Mouse (Mus musculus): ENCODE results near the gene Capn10. TPM values are rescaled to one million over a fixed set of nuclear protein-coding genes. Genes with fewer than 3 reads are reported as not detected.

The Capn10 gene
- polyA plus RNA-seq, 1 experiment = 29.0 TPM

DNA sequence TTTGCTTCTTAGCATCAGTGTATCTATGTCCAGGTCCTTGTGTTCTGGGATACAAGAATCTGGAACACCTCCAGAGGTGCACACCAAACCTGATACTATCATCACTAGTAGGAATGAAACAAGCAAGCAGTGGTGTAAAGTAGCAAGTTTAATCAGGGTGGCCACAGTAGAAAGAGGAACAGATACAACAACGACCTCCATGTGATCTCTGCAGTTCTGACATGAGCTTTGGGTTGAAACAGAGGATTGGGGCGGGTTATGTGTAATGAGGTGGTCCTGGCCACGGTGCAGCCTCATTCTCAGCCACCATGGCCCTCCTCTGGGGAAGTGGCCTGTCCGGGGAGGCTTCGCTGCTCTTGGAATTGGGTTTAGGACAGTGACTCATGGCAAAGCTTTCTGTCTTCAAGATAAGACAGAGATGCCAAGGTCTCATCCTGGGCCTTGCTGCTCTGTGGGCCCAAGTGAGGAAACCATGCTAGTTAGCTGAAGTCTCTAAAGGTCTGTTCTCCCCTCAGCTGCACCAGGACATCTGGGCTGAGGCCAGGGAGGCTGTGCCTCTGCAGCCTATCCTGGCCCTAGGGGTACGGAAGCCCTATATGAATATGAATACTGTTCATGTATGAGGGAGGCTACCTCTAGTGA, 58.2 kb downstream of the Capn10 start:
- Histone ChIP-seq H3K27me3 (ENCODE audit: control insufficient read depth, insufficient read depth, low read length) (no peaks in the 10 kb centered on the region), H3K27ac (ENCODE audit: insufficient read depth, low read depth, low read length) (no peak overlapping the region), H3K4me3 (ENCODE audit: low read depth, low read length) (no peak overlapping the region), H3K36me3 (ENCODE audit: control insufficient read depth, insufficient read depth, low read length) (no peaks in the 10 kb centered on the region), H3K4me1 (ENCODE audit: control insufficient read depth, insufficient read depth, insufficient read length, low read length) (peaks cover 7% of the 10 kb centered on the region; the same call in 1 of the 2 replicates)
- TF ChIP-seq CTCF (IDR thresholded peaks at IDR 0.05; ENCODE audit: extremely low read depth, insufficient read length, insufficient replicate concordance, low read depth, low read length) (no peak), POLR2A (IDR thresholded peaks at IDR 0.05; ENCODE audit: low read depth, low read length) (no peak)
- WGBS = 77% methylated on average over 6 of the region's 6 CpGs

DNA sequence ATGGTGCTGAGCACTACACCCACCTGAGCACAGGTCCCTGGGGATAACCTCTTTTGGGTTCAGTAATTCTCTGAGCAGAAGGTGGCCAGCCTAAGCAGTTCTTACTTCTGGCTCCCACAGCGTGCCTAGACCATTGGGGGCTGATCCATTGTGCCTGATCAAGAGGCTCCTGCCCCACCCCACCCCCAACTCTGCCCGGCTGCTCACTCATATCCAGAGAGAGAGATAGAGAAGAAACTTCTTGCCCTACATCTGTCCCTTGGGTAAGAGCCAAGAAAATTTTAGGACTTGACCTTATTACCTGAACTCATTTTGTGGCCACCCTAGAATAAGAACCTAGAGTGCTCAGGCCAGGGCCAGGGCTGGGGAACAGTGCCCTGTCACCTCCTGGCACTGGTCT, 58.7 kb downstream of the Capn10 start:
- Histone ChIP-seq H3K27ac (ENCODE audit: insufficient read depth, low read depth, low read length) (no peak overlapping the region), H3K4me1 (ENCODE audit: control insufficient read depth, insufficient read depth, insufficient read length, low read length) (peaks cover 7% of the 10 kb centered on the region; the same call in 1 of the 2 replicates), H3K27me3 (ENCODE audit: control insufficient read depth, insufficient read depth, low read length) (no peaks in the 10 kb centered on the region), H3K36me3 (ENCODE audit: control insufficient read depth, insufficient read depth, low read length) (no peaks in the 10 kb centered on the region), H3K4me3 (ENCODE audit: low read depth, low read length) (no peak overlapping the region)
- 78% methylated on average over 2 of the region's 2 CpGs for WGBS
- TF ChIP-seq POLR2A (IDR thresholded peaks at IDR 0.05; ENCODE audit: low read depth, low read length) (no peak), CTCF (IDR thresholded peaks at IDR 0.05; ENCODE audit: extremely low read depth, insufficient read length, insufficient replicate concordance, low read depth, low read length) (no peak)

Other genes starting within 250 kb of the Capn10 start
- gene Gpc1, start 102.7 kb upstream of the Capn10 start, polyA plus RNA-seq (2012; rRNA removed) = 6.8 and 8.4 TPM in 2 replicates
- gene Ankmy1, start 31.5 kb upstream of the Capn10 start, polyA plus RNA-seq (2012; rRNA removed) = 0.15 TPM in 1 of 2 replicates, not detected in the other
- 21.5 and 29.9 TPM in 2 replicates for gene Dusp28, start 27.4 kb upstream of the Capn10 start, polyA plus RNA-seq (2012; rRNA removed)
- gene Rnpepl1, start 23.6 kb upstream of the Capn10 start, polyA plus RNA-seq (2012; rRNA removed) = 240 and 410 TPM in 2 replicates
- gene Gpr35, start 16.5 kb downstream of the Capn10 start, polyA plus RNA-seq (2012; rRNA removed) = 16.4 and 25.9 TPM in 2 replicates
- 0.14 and 112 TPM in 2 replicates for gene Aqp12, start 72.0 kb downstream of the Capn10 start, polyA plus RNA-seq (2012; rRNA removed)
- gene Kif1a, start 167.6 kb downstream of the Capn10 start, polyA plus RNA-seq (2012; rRNA removed) = 1.3 and 2.0 TPM in 2 replicates
- 0.14 and 0.58 TPM in 2 replicates for gene Agxt, start 200.9 kb downstream of the Capn10 start, polyA plus RNA-seq (2012; rRNA removed)
- gene 2310007B03Rik, start 226.6 kb downstream of the Capn10 start, polyA plus RNA-seq (2012; rRNA removed) = 3.0 and 13.5 TPM in 2 replicates
- 0.08 TPM in 1 of 2 replicates, not detected in the other for gene Crocc2, start 234.3 kb downstream of the Capn10 start, polyA plus RNA-seq (2012; rRNA removed)

Measured in small intestine, adult 2 months (tissue).